Mouse (Mus musculus): ENCODE measurements at regions not wholly inside any gene's neighbourhood (a gene's known extent, or its start where the extent isn't known, plus 50 kb on each side); places are given as distances from the start of the nearest gene placed in this dataset.

DNA sequence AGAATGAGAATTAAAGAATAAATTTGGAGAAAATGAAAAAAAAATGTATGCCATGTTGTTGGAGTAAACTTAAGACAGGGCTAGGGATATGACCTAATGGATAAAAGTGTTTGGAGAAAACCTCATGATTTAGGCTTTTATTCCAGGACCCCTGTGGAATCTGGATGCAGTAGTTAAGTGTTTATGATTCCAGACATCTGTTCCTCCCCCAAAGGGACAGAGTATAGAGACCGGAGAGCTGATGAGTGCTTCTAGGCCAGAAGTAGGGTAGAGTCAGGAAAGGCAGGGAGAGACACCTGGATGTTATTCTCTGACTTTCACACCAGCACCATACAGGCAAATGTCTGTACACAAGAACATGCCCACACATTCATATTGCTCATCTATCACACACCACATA is 52.0 kb upstream of the Csl start:
- no peak for ATAC-seq
- WGBS (ENCODE audit: insufficient replicate concordance) = 95% methylated on average over 1 of the region's 1 CpGs
- Histone ChIP-seq H3K9ac (replicated peaks) (no peak overlapping the region), H3K27ac (ENCODE audit: low read depth) (no peak overlapping the region), H3K9me3 (ENCODE audit: low read length) (no peaks in the 10 kb centered on the region), H3K27me3 (ENCODE audit: insufficient read depth, low read length) (no peaks in the 10 kb centered on the region), H3K4me1 (ENCODE audit: insufficient read depth) (no peaks in the 10 kb centered on the region), H3K36me3 (replicated peaks; ENCODE audit: insufficient read depth, low read length) (no peaks in the 10 kb centered on the region), H3K4me3 (ENCODE audit: low read depth, low read length) (no peak overlapping the region), H3K4me2 (ENCODE audit: low read depth, low read length) (no peak overlapping the region)
- no peak for DNase-seq
- TF ChIP-seq CTCF (IDR thresholded peaks at IDR 0.05; ENCODE audit: low read depth) (no peak), EP300 (IDR thresholded peaks at IDR 0.05; ENCODE audit: low read depth) (no peak)
